Mouse (Mus musculus) CD4-positive, CD25-positive, alpha-beta regulatory T cell, adult 2 months (primary cell): ENCODE measurements around the gene Gzf1.

ENCODE experiments used
- DNase-seq: peaks from one replicate; pipeline ENCODE4 v3.0.0-alpha.2; 2012; ENCODE audit warnings: low read depth, low spot score

Gzf1 gene

DNA sequence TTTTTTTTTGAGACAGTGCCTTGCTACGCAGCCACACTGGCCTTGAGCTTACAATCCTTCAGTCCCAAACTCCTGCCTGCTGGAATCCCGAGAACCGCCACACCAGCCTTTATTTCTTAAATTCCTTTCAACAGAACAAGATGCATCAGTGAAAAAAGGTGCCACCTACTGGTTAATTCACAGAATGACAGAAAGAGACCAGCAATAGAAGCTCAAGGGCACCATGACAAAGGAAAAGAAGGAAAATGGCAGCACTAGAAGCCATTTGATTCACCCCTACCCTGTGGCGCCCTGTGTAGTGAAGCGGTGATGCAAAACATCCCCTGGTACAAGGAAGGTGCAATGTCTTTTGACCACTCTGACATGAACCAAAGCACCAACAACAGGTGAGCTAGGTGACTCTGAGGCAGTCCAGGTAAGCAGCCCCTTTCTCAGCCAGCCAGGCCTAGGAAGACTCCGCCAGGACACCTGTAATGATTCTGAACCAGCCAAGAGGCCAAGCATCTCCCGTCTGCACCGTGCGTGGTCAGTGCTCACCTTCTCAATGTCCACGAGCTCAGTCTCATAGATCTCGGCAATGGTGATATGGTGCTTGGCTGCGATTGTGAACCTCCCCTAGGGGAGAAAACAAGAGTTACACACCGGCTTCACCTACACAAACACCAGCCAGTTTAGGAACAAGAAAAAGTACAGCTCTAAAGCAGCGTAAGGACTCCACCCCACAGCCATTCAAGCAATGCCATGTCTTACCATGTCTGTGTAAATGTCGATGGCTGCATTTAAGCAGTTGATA lies 25.8 kb downstream of the Gzf1 start:
- DNase-seq, result peak; percentile 54

DNA sequence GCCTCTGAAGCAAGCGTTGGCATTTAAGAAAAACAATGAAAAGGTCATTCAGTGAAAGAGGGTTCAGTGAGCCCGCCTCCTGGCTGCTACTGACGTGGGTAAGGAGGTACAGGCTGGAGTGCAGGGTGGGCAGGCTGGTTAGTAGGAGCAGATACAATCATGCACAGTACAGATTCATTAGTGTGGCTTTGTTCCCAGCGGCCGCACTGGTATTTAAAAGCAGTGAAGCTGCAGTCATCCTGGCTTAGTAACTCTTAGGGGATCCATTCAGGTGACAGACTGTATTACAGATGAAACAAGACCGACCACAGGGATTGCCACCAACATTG lies 26.3 kb downstream of the Gzf1 start:
- DNase-seq, result no peak

DNA sequence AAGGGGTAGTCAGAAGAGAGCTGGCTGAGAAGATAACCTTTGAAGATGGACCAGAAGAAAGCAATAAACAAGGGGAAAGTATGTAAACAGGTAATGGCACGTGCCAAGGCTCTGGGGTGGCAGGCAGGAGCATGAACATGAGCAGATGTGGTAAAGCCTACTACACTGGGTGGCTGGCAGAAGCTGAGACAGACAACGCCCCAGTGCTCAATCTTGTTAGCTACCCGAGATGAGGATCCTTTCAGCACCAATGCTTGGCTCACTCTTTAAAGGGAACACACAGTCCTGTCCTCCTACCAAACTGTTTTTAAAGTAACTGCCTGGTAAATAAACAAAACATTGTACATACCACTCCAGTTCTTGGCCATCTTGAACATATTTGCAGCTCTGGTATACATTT lies 31.5 kb downstream of the Gzf1 start:
- no peak for DNase-seq

DNA sequence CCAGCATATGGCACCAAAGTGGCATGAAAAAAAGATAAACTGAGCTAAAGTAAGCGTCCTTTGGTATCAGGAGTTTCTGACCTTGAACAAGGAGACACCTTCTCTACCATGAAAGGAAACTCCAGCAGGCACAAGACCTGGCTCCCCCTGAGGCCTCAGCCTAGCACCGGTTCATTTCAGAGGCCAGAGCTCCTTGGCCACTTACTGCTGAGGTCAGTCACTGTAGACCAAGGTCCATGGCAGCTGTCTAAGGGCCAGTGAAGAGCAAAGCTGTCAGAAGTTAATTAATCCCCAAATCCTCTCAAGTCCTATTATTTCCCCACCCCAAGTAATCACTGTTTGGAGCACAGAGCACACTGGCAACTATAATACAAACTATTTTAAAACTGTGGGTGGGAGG lies 36.2 kb downstream of the Gzf1 start:
- no peak for DNase-seq

DNA sequence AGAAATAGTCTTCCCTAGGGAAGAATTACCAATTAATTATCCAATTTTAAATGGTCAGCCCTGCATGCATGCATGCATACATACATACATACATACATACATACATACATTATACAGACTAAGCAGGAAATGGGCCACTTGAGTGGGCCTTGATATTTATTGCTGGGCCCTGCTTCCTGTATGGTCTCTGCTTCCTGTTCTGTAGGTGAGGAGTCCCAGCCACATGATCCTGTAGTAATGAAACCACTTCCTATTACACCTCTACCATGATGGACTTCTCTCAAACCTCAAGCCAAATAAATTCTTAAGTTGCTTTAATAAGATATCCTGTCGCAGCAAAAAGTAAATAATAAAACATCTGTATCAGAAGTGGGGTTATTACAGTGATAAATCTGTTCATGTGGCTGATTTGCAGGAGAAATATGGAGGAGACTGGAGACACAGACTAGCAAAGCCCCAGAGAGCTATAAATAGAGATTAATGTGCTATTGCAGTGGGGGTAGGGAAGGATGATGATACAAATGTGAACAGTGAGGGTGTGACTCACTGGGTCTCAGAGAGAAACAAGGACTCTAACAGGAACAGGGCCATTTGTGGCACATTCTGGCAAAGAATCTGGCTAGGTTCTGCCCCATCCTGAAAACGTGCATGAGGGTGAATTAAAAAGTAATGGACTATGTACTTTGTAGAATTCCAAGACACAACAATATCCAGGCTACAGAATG lies 38.6 kb downstream of the Gzf1 start:
- no peak for DNase-seq

DNA sequence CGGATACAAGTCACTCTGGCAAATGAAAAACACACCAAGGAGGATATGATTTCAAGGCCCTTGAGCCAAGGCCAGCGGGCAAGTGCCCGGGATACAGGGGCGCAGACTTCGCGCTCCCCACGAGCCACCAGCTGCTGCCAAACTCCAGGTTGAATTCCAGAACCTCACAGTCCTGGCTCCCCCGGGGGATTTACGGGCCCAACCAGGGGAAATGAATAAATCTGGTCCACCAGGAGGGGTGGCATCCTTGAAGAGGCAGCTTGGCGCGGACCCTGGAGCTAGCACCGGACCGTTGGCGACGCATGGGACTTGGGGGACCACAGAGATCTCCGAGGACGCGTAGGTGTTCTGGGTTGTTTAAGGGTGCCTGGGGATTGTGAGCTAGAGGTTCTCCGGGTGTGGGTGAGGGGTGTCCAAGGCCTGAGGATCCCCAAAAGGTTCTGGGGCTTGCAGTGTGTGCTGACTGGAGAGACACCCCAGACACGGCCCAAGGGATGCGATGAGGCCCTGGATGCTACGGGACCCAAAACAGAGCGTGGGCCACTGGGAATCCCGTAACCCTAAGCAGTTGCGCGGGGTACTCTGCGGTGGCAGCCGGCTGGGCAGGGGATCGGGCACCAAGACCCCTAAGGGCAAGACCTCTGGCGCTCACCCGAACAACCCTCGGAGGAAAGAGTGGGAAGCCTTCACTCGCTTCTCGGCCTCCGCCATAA lies 50.9 kb downstream of the Gzf1 start:
- DNase-seq, result no peak

DNA sequence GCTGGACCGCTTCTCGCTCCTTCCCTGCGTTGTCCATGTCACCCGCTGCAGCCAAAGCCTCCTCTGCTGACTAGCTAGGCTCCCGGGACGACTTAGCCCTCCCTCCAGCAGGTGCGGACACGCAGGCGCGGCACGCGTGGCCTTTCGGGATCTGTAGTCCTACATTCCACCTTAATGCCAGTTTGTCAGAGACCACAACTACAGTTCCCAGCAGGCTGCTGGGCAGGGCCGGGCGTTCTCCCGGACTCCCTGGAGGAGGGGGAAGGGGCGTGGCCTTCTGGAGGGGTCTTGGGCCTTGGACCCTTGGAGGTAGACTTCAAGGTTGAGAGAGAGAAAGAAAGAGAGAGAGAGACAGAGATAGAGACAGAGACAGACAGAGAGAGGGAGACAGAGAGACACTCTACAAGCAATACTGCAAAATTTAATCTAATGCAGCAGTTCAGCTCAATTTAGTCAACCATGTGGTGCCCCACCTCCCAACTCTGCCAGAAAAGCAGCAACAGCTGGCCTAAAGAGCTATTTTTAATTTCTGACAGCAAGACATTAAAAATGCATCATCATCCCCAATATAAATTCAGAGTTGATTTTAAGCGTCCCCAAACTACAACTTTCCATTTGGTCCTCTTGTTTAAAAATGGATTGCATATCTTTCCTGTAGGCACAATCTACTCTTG lies 51.6 kb downstream of the Gzf1 start, which contains the start of gene Napb:
Gene Napb, minus strand, starts transcription at position 141 of the 674 bp plus-strand sequence.
- peak; percentile 78 for DNase-seq
